Mouse (Mus musculus) brain, embryonic 14.5 days (tissue): ENCODE measurements around the gene Galnt2.

Experiments
- CTCF ChIP-seq: fragments of 200-500 bp; IDR thresholded peaks from 2 replicates; pipeline ENCODE4 v1.5.1; 2012; ENCODE audit warnings: inconsistent platforms, mild to moderate bottlenecking, moderate library complexity, borderline replicate concordance; ENCODE audit not compliant: insufficient read depth, insufficient read length; ENCODE audit errors: extremely low read depth
- POLR2A ChIP-seq: fragments of 200-500 bp; IDR thresholded peaks from 2 replicates; pipeline ENCODE4 v1.6.1; 2012; ENCODE audit warnings: mild to moderate bottlenecking, inconsistent platforms, borderline replicate concordance; ENCODE audit not compliant: poor library complexity, insufficient read depth, insufficient read length, severe bottlenecking; ENCODE audit errors: extremely low read depth

DNA sequence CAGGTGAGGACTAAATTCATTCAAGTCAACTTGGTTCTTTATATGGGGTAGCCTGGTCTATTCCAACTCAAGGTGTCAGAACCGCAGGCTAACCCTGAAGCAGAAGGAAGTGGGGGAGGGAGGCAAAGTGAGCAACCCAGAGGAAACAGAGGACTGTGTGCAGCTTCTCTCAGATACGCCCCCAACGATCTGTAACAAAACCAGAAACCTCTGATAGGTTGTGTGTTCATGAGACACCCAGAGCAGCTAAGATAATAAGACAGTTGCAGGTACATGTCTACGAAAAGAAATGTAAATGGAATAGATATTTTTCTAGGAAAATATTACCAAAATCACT is 88.1 kb downstream of the Galnt2 start:
- TF ChIP-seq POLR2A (no peak), CTCF (no peak)
